Mouse (Mus musculus) ES-E14 (cell line): ENCODE data around the gene Wdr70. TPM values are rescaled to one million over a fixed set of nuclear protein-coding genes. Genes with fewer than 3 reads are reported as not detected.

Experiments used
- DNase-seq: peaks from one replicate; pipeline ENCODE4 v3.0.0-alpha.2; 2013; ENCODE audit warnings: low read depth, low spot score
- H3K27ac ChIP-seq: 2 replicates; pipeline ENCODE4 v1.5.1; 2012; ENCODE audit warnings: low read depth, mild to moderate bottlenecking, low read length, moderate library complexity, mixed read lengths; ENCODE audit not compliant: poor library complexity, insufficient read depth, severe bottlenecking
- H3K36me3 ChIP-seq: 2 replicates; pipeline ENCODE4 v1.6.1; 2012; ENCODE audit warnings: mild to moderate bottlenecking, low read length, moderate library complexity, mixed read lengths; ENCODE audit not compliant: control insufficient read depth, poor library complexity, insufficient read depth, severe bottlenecking
- H3K4me1 ChIP-seq, 2 experiments: fragments of 150-350 bp in 1 of 2; sonication (generic) in 1 of 2; 2 replicates each; pipeline ENCODE4 v1.6.1; 2012; ENCODE audit warnings: low read length in 2 of 2, mild to moderate bottlenecking in 1 of 2, mixed read lengths in 1 of 2; ENCODE audit not compliant: control insufficient read depth in 2 of 2, insufficient read depth in 2 of 2, poor library complexity in 1 of 2
- H3K4me3 ChIP-seq, 2 experiments: fragments of 150-350 bp in 1 of 2; sonication (generic) in 1 of 2; 2 replicates each; pipeline ENCODE4 v1.5.1; 2012; ENCODE audit warnings: low read length in 2 of 2, low read depth in 1 of 2, mild to moderate bottlenecking in 1 of 2, mixed read lengths in 1 of 2; ENCODE audit not compliant: insufficient read depth in 1 of 2, poor library complexity in 1 of 2, severe bottlenecking in 1 of 2
- H3K9ac ChIP-seq: 2 replicates; pipeline ENCODE4 v1.6.1; 2012; ENCODE audit warnings: low read depth, mild to moderate bottlenecking, low read length, mixed read lengths; ENCODE audit not compliant: poor library complexity, insufficient read depth, severe bottlenecking
- H3K9me3 ChIP-seq: fragments of 150-350 bp; sonication (generic); 2 replicates; pipeline ENCODE4 v1.6.1; 2012; ENCODE audit warnings: low read depth, mild to moderate bottlenecking, low read length; ENCODE audit not compliant: control insufficient read depth, insufficient read depth
- CHD2 ChIP-seq: IDR thresholded peaks from 2 replicates; pipeline ENCODE4 v1.6.1; 2014; ENCODE audit warnings: mild to moderate bottlenecking, low read depth, low read length, inconsistent platforms
- HCFC1 ChIP-seq: IDR thresholded peaks from 2 replicates; pipeline ENCODE4 v1.6.1; 2012; ENCODE audit warnings: low read length, inconsistent platforms, borderline replicate concordance; ENCODE audit not compliant: insufficient read depth
- MAFK ChIP-seq: IDR thresholded peaks from 2 replicates; pipeline ENCODE4 v1.6.1; 2014; ENCODE audit warnings: mild to moderate bottlenecking, low read depth, low read length, inconsistent platforms; ENCODE audit not compliant: insufficient read depth
- ZC3H11A ChIP-seq: IDR thresholded peaks from 2 replicates; pipeline ENCODE4 v1.6.1; 2012; ENCODE audit warnings: low read depth, mild to moderate bottlenecking, inconsistent platforms, low read length, borderline replicate concordance
- ZNF384 ChIP-seq: IDR thresholded peaks from 2 replicates; pipeline ENCODE4 v1.6.1; 2012; ENCODE audit warnings: low read depth, low read length, inconsistent platforms
- in situ Hi-C, 2 experiments: fragments of 600-800 bp; cut with MboI; formaldehyde crosslinking; loops; one replicate each; pipeline ENCODE4 v1.15.1; 2025; ENCODE audit warnings: low sequenced_read_pairs in 2 of 2, inconsistent platforms in 1 of 2; ENCODE audit not compliant: unreplicated experiment in 2 of 2
- total RNA-seq: library from RNA; depleted of rRNA; stranded (reverse); fragments of 300-350 nt; gene quantifications from 2 replicates; pipeline ENCODE4 v1.2.3, GENCODE M21; 2012; rRNA removed

The Wdr70 gene
- 39.9 and 45.5 TPM in 2 replicates for total RNA-seq

DNA sequence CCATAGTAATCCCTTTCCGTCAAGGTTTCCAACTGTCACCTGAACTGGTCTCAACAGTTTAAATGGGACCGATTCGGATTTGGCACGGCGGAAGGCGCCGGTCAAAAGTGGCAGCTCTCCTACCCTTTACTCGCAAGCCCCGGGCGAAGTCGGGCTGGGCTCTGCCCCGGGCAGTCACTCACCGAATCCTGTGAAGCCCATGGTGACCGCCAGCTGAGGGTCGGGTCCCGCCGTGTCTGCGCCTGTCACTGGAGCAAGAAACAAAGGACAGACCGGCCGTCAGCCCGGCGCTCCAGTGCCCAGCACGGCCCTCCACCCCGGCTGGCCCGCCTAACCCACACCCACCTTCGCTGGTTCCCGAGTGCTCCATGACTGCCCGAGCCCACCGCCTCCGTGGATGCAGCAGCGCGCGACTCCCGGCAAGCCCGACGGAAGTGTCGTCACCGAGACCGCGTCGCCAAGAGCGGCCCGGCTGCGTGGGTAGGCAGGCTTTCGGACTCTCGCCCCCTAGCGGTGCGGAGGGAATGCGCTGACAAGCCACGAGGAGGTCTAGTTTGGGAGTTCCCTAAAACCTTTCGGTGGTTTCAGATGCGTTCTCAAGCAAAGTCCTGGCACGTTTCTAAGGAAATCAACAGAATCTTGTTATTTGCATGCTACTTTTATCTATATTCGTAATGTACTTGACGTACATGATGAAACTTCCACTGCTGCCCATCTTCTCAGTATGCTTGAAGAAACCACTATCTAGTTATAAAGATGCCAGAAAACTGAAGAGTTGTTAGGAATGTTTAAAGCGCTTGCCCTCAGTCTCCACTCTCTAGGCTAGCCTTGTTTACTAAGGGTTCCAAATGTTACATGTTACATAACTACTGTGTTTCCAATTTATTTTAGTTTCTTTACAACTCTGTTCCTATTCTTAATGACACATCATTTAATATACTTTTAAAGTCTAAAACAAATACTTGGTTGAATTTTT, at the start of gene Wdr70:
Wdr70 (minus strand) TSS at position 436 of the 976 bp plus-strand sequence.
- Histone ChIP-seq H3K36me3 (peaks cover 10% of the 10 kb centered on the region), H3K27ac (peak within 1 kb of the TSS; percentile 34; the same call in 1 of the 2 replicates), H3K4me3 (peak within 1 kb of the TSS; percentile 92 to 93), H3K9me3 (no peaks in the 10 kb centered on the region), H3K4me1 (no peaks in the 10 kb centered on the region; a peak in 1 of 4 replicates), H3K9ac (peak within 1 kb of the TSS; percentile 92)
- TF ChIP-seq HCFC1 (peak; percentile 84), ZNF384 (no peak)
- in situ Hi-C loops, result no loop called here
- DNase-seq, result peak; percentile 93

DNA sequence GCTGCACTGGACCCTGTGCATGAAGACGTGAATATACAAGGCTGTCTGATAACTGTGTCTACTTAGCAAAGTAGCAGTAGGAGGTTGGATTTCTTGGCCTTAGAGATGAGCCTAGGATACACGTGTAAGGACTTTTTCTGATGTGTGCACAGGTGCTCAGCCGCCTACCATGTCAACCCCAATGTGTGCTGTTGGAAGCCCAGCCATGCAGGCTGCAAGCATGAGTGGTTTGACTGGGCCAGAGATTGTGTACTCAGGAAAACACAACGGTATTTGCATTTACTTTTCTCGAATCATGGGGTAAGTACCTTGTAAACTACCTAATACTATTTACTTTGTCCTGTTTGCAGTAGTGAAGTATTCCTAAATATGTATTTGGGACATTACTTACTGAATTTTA, 36.6 kb upstream of the Wdr70 start:
- no peak overlapping the region for H3K4me3 ChIP-seq
- DNase-seq, result no peak
- no peaks in the 10 kb centered on the region for H3K9me3 ChIP-seq
- H3K36me3 ChIP-seq, result peaks cover 48% of the 10 kb centered on the region
- TF ChIP-seq MAFK, result no peak
- TF ChIP-seq ZC3H11A, result no peak
- TF ChIP-seq ZNF384, result no peak
- TF ChIP-seq HCFC1, result no peak
- no peak for TF ChIP-seq CHD2
- in situ Hi-C loops, result no loop called here
- H3K4me1 ChIP-seq, result no peaks in the 10 kb centered on the region
- H3K27ac ChIP-seq, result no peak overlapping the region
- H3K9ac ChIP-seq, result no peak overlapping the region

DNA sequence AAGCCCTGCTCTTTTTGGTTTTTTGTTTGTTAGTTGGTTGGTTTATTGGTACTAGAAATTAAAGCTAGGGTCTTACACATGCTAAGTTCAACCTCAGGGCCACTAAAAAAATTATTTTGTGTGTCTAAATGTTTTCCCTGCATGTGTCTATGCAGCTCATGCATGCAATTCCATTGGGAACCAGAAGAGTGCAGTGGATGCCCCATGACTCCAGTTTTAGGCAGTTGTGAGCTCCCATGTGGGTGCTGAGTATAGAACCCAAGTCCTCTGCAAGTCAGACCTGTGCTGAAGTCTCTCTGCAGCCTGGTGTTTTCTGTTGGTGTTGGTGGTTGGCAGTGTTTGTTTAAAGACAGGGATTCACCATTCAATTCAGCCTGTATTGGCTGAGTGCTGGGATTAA, 32.8 kb upstream of the Wdr70 start:
- Histone ChIP-seq H3K9me3 (no peaks in the 10 kb centered on the region), H3K9ac (no peak overlapping the region), H3K36me3 (peaks cover 47% of the 10 kb centered on the region), H3K27ac (no peak overlapping the region), H3K4me3 (no peak overlapping the region), H3K4me1 (no peaks in the 10 kb centered on the region)
- in situ Hi-C loops, result no loop called here
- no peak for DNase-seq
- TF ChIP-seq MAFK (no peak), ZNF384 (no peak), CHD2 (no peak), HCFC1 (no peak), ZC3H11A (no peak)

DNA sequence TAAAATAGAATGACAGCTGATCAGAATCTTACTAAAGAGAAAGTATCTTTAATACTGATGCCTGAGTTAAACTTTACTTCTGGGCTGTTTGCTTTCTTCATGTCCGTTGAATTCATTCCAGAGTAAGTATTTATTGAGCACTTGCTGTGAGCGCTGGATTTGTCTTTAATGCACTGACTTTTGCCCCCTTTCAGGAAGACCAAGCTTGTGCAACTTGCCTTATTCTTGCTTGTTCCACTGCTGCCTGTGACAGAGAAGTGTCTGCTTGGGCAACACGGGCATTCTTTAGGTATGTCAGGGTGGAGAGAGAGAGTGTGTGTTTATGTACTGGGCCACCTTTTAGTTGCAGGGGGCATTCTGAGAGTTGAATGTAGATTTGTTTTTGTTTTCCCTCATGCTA, 32.3 kb upstream of the Wdr70 start:
- Histone ChIP-seq H3K4me1 (no peaks in the 10 kb centered on the region), H3K9me3 (no peaks in the 10 kb centered on the region), H3K4me3 (no peak overlapping the region), H3K36me3 (peaks cover 50% of the 10 kb centered on the region), H3K27ac (no peak overlapping the region), H3K9ac (no peak overlapping the region)
- no peak for DNase-seq
- TF ChIP-seq CHD2 (no peak), MAFK (no peak), ZNF384 (no peak), ZC3H11A (no peak), HCFC1 (no peak)
- in situ Hi-C loops, result no loop called here

DNA sequence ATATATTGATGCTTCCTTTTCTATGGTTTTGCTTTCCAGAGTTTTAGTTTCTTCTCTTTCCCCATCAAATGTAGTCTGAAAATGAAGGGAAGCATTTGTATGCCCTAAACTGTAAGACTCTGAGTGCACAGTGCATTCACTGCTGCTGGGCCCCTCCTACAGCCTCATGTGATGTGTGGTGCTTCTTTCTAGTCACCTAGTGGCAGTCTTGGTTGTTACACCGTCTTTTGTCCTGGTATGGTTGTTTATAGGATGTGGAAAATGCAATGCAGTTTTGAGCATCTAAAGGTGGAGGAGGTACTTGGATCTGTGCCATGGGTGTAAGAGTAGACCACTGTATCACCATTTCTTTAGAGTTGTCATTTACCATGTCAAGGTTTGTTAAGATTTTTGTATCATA, 30.3 kb upstream of the Wdr70 start:
- H3K36me3 ChIP-seq, result peaks cover 42% of the 10 kb centered on the region
- in situ Hi-C loops, result no loop called here
- no peaks in the 10 kb centered on the region for H3K9me3 ChIP-seq
- H3K27ac ChIP-seq, result no peak overlapping the region
- H3K9ac ChIP-seq, result no peak overlapping the region
- H3K4me3 ChIP-seq, result no peak overlapping the region
- H3K4me1 ChIP-seq, result no peaks in the 10 kb centered on the region
- DNase-seq, result peak; percentile 28
- TF ChIP-seq ZC3H11A (no peak), CHD2 (no peak), MAFK (no peak), ZNF384 (no peak), HCFC1 (no peak)
